Mouse (Mus musculus): ENCODE measurements around the gene Blnk. TPM values are rescaled to one million over a fixed set of nuclear protein-coding genes. Genes with fewer than 3 reads are reported as not detected.

The Blnk gene
- total RNA-seq, 2 experiments from 2014 or later = 8.4 to 10.4 TPM

DNA sequence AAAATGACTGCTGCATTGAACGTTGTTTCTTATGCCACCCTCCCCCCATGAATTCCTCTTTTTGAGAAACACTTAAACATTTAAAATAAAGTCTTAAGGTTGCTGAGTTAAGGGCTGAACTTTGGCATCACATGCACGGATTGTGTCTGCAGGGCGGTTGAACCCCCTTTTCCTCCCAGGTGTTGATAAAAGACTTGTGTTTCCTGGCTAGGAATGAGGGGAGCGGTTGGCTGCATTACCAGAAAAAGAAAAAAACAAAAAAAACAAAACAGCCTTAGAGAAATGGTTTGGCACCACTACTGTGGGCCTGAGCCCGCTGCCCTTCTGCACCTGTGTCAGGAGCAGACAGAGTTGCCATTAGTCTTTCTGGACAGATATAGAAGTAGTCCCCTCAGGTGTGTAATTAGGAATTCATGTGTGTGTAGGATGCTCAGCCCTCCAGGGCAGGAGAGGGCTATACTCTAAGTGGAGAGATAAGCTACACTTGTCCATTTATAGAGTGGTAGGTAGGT is 24.9 kb upstream of the Blnk start:
- intact Hi-C loops (cut with DNase I) = loop anchor here (5.0 to 10.0 kb wide), 4 partner anchors 124 to 404 kb away; partner anchors contain the start of genes Ccnj, Entpd1, Tctn3 and Zfp518a
- DNase-seq (ENCODE audit: extremely low spot score in 1 of 2, low spot score in 2 of 2) = no peak
- TF ChIP-seq CTCF (IDR thresholded peaks at IDR 0.05) = no peak
- H3K4me3 ChIP-seq = no peak overlapping the region
- no peak overlapping the region for H3K27ac ChIP-seq

DNA sequence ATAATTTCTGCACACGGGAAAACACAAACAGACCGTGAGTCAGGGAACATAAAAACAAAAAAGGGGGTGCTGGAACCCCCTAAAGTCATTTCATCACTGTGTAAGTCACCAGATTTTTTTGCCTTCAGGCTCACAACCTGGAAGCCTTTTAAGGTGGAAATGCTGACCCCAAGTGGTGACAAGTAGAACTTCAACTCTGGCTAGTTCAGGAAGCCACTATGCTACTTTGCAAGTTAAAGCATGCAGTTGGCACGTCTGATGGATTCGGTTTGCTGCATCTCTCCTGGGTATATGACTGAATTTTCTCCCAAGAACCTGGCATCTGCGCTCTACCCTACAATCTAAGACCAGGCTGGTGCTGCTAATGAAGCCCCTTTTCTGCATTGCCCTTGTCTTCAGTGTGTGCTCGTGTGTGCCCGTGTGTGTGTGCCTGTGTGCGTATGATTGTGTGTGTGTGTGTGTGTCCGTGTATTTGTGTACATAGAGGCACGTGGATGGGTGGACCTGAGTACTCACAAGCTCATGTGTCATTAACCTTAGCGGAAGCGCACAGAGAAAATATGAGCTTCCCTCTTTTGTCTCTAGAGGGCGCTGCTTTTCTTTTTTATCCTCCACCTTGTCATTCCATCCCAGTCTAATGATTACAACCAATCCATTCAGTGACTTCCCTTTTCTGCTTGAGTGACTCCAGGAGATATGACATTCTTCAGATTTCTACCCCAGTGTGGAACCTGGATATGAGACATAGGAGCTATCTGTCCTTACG is 21.8 kb upstream of the Blnk start:
- Histone ChIP-seq H3K4me3 (no peak overlapping the region), H3K27ac (no peak overlapping the region)
- intact Hi-C loops (cut with DNase I) = loop anchor here (1.0 to 10.0 kb wide), 5 partner anchors 53 to 401 kb away; partner anchors contain the start of genes Ccnj, Entpd1, Tctn3 and Zfp518a
- peak; percentile 54 to 61 for DNase-seq (ENCODE audit: extremely low spot score in 1 of 2, low spot score in 2 of 2)
- peak; percentile 68 for TF ChIP-seq CTCF (IDR thresholded peaks at IDR 0.05)

DNA sequence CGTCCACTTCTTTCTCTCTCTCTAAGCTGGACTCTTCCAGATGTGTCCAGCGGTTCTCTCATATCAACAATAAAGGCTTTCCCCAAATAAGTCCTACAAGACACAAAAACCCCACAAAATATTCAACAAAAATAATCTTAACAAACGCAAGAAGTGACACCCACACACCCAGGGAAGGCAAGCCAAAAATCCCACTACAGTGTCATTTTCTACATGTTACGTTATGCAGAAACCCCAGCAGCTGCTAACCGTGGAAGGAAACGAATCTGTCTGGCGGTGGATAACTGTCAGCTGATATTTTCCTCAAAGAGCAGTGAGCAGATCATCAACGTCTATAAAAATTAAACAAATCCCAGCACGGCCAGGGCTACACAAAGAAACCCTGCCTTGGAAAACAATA is 19.7 kb upstream of the Blnk start:
- Histone ChIP-seq H3K27ac (no peak overlapping the region), H3K4me3 (no peak overlapping the region)
- intact Hi-C loops (cut with DNase I) = loop anchor here (10.0 kb wide), 2 partner anchors 119 to 399 kb away; partner anchors contain the start of genes Entpd1, Tctn3 and Zfp518a
- DNase-seq (ENCODE audit: extremely low spot score in 1 of 2, low spot score in 2 of 2) = no peak
- TF ChIP-seq CTCF (IDR thresholded peaks at IDR 0.05) = no peak

DNA sequence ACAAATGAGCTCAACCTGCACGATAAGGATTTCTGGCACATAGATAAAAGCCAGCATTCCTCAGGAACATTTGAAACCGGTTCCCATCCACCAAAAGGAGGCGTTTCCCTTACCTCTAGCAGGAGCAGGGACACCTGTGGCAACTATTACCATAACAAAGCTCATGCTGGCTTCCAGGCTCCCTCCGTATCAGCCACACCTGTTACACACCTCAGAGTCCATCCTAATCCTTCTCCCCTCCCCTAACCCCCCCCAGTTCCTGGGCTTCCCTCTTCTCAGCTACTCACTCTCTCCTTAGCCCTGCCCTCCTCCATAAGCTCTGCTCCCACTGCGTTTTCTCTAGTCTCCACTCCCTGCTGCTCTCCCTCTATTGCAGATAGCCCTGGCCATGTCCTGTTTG is 19.3 kb upstream of the Blnk start:
- no peak overlapping the region for H3K27ac ChIP-seq
- intact Hi-C loops (cut with DNase I) = loop anchor here (10.0 kb wide), 2 partner anchors 119 to 399 kb away; partner anchors contain the start of genes Entpd1, Tctn3 and Zfp518a
- no peak for DNase-seq (ENCODE audit: extremely low spot score in 1 of 2, low spot score in 2 of 2)
- TF ChIP-seq CTCF (IDR thresholded peaks at IDR 0.05) = no peak
- H3K4me3 ChIP-seq = no peak overlapping the region

DNA sequence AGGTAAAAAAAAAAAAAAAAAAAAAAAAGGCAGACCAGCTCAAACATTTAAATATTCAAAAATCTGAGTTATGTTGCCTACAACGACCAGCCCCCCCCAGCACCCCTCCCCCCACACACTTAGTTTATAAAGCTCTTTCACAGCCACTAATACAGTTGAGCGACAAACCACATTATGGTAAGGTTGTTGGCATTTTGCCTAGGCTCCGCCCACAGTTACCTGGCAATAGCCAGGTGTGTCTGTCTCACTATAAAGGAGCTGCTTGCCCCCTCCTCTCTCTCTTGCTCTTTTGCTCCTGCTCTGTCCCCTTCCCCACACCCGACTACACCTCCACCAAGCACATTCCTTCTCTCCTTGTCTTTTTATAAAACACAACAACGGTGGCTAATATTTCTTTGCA is 17.3 kb upstream of the Blnk start:
- H3K27ac ChIP-seq = no peak overlapping the region; the same call in 1 of the 2 replicates
- no peak for DNase-seq (ENCODE audit: extremely low spot score in 1 of 2, low spot score in 2 of 2)
- no peak for TF ChIP-seq CTCF (IDR thresholded peaks at IDR 0.05)
- intact Hi-C loops (cut with DNase I) = loop anchor here (10.0 kb wide), 2 partner anchors 117 to 397 kb away; partner anchors contain the start of genes Entpd1, Tctn3 and Zfp518a
- H3K4me3 ChIP-seq = no peak overlapping the region

DNA sequence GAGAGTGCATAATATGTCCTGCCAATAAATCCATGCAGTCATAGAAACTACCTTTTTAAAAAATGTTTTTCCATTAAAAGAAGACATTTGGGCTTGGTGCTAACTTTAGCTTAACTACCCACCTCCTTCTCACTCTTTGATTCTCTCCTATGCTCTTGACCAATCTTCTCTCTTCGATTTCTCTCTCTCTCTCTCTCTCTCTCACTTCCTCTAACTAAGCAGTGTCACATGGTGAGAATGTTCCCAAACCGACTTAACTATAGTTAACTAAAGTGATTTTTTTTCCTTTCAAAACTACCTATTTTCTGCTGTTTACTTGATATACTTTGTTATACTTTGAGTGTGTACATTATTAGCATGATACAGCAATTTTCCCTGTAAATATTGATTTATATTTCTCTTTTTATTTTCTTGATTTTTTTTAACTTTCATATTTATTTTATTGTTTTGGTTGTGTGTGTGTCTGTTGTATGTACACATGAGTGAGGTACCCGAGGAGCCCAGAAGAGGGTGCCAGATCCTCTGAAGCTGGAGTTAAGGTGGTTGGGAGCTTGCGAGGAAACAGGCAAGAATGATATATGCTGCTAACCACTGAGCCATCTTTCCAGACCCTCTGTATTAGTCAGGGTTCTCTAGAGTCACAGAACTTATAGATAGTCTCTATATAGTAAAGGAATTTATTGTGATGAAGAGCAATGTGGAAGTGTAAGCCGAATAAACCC is 14.5 kb upstream of the Blnk start:
- intact Hi-C loops (cut with DNase I) = no loop called here
- no peak for DNase-seq (ENCODE audit: extremely low spot score in 1 of 2, low spot score in 2 of 2)
- TF ChIP-seq CTCF (IDR thresholded peaks at IDR 0.05) = no peak; the same call in 1 of the 2 replicates
- Histone ChIP-seq H3K4me3 (no peak overlapping the region), H3K27ac (no peak overlapping the region)

DNA sequence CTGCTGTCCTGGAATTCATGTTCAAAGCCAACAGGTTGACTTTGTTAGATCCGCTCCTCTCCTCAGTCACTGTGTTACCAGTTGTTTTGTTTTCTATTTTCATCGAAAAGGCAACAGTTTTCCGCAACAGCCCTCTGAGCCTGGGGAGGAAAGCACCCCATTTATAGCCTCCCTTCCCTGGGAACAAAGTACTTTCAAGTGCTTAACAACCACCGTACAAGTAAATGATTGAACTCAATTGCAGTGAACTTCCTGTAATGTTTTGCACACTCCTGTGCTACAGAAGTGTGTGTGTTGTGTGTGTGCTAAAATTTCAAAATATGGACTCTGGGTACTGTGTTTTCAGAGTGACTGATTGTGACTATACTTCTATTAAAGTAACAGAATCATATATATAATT is 13.4 kb upstream of the Blnk start:
- TF ChIP-seq CTCF (IDR thresholded peaks at IDR 0.05) = no peak
- DNase-seq (ENCODE audit: extremely low spot score in 1 of 2, low spot score in 2 of 2) = no peak
- intact Hi-C loops (cut with DNase I) = no loop called here
- Histone ChIP-seq H3K4me3 (no peak overlapping the region), H3K27ac (no peak overlapping the region)

DNA sequence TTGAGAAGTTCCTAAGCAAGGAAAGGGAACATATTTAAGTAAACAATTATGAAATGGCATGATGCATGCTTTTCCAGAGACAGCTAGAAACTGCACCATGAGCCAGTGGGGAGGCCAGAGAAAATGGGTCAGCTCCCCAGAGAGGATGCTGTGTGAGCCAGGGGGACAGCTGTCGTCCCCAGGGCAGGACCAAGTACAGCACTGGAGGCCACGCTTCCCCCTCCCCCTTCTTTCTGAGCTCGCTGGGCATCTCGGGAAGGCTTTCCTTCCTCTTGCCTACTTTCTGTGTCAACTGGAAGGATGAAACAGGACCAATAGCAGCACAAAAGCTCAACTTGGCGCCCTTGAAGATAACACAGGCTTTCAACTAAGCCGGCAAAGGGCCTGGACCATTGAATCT is 13.0 kb upstream of the Blnk start:
- no peak for TF ChIP-seq CTCF (IDR thresholded peaks at IDR 0.05)
- Histone ChIP-seq H3K4me3 (no peak overlapping the region), H3K27ac (no peak overlapping the region)
- no peak for DNase-seq (ENCODE audit: extremely low spot score in 1 of 2, low spot score in 2 of 2)
- intact Hi-C loops (cut with DNase I) = no loop called here

DNA sequence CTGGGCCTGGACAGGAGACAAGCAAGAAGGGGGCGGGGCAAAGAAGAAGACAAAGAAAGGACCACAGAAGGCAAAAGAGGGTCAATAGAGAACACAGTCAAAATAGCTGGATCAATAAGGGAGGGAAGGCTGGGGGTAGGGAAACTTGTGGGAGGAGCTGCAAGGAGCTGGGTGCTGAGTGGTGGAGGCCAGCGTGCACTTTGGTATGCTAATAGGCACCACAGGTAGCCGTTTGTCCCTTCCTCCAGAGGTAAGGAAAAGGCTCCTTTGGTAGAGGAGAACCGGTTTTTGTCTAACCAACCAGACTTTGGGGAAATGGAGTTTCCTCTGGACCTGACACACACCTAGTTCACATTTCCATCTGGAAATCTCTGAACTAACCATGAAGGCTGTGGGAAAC is 12.3 kb upstream of the Blnk start:
- no peak for TF ChIP-seq CTCF (IDR thresholded peaks at IDR 0.05)
- no peak overlapping the region for H3K27ac ChIP-seq
- intact Hi-C loops (cut with DNase I) = no loop called here
- no peak overlapping the region for H3K4me3 ChIP-seq
- no peak for DNase-seq (ENCODE audit: extremely low spot score in 1 of 2, low spot score in 2 of 2)

DNA sequence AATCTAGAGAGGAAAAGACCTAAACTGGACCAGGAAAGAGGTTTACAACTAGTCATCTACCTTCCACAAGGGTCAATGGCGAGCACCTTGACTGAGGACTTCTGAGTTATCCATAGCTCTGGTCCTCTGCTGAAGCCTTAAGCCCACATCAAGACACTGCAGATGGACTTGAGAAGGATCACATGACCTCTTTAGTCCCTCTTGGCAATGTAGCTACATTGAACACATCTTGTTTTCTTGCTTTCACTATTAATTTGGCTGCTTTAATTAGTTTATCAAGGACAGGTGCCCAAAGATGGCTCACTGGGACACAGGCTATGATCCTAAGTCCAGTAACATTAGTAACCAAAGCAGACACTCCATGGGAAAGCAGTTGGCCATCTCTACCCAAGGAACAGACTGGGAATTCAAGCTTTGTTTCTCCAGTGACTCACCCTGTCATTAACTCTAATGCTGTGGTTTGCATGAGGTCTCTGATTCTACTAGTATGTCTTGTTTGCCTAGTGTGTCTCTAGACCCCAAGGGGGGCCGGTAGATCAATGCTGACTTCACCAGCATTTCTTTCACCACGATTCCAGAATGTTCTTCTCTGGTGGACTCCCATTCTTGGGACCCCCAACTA is 9.5 kb upstream of the Blnk start:
- no peak for DNase-seq (ENCODE audit: extremely low spot score in 1 of 2, low spot score in 2 of 2)
- TF ChIP-seq CTCF (IDR thresholded peaks at IDR 0.05) = no peak
- no peak overlapping the region for H3K27ac ChIP-seq
- no peak overlapping the region for H3K4me3 ChIP-seq
- intact Hi-C loops (cut with DNase I) = no loop called here

DNA sequence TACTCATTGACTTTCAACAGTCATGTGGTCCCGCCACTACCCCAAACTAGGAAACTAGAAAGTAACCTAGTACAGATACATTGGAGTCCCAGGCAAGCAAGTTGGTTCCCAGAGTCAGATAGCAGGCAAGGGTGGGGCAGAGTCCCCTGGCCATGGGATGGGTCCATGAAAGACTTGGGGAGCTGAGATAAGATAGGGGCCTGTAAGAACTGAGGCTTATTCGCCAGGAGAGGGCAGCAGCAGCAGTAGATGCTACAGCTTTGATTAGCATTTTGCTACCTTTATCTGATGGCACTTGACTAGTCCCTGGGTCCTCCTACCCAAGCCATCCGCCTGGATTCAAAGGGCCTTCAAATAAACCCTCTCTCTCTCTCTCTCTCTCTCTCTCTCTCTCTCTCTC is 5.2 kb upstream of the Blnk start:
- Histone ChIP-seq H3K27ac (no peak overlapping the region), H3K4me3 (no peak overlapping the region)
- TF ChIP-seq CTCF (IDR thresholded peaks at IDR 0.05) = peak; percentile 27
- no peak for DNase-seq (ENCODE audit: extremely low spot score in 1 of 2, low spot score in 2 of 2)
- intact Hi-C loops (cut with DNase I) = no loop called here

Measured in left cerebral cortex, adult 2 months (tissue).